Mouse (Mus musculus) natural killer cell, adult 2 months (primary cell): ENCODE results near the gene Fam131c.

Source experiments
- DNase-seq, 2 experiments: peaks; one replicate each; pipeline ENCODE4 v3.0.0; 2022; ENCODE audit warnings: low spot score in 2 of 2

The Fam131c gene

DNA sequence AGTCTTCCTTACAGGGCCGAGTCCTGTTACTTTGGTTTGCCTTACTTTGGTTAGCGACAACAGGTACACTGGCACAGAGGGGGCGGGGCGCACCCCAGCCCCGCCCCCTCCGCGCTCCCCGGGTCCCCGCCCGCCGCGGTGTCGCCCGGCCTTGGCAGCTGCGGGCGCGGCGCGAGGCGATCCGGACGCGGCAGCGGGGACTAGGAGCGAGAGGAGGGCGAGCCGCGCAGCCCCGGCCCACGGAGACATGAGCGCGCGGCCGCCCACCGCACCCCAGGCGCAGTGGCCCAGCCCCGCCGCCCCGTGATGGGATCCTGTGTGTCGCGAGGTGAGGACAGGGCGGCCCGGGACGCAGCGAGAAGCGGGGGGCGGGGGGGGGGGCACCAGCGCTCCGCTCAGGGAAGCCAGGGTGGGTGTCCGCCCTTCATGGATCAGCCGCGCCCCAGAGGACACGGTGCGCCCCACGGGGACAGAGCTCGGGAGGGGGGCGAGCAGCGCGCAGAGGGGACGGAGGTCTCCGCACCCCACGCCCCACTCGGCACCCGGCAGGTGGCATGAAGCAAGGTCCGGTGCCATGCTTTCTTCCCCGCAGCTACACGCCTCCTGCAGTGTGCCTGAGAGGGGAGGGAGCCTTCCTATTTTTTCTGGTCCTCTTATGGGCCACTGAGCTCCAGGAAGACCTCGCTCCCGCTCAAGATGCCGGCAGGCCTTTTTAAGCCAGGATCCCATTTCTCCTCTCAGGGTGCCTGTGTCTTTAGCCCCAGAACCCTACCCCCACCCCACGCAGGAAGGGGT is at the start of gene Fam131c:
TSS of gene Fam131c (plus strand) at position 224 of the 795 bp plus-strand sequence.
- no peak for DNase-seq

DNA sequence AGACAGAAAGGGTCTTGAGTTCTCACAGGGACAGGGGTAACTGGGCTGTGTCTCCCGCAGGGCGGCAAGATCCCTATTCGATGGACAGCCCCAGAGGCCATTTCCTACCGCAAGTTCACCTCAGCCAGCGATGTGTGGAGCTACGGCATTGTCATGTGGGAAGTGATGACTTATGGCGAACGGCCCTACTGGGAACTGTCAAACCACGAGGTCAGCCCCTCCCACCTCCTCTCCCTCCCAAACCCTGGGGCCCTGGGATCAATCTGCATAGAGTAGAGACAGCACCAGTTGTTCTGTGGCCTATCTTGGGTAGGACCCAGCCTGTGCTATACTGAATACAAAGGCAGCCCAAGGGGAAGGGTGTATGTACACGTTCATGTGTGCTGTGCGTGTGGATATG is 45.5 kb upstream of the Fam131c start:
- no peak for DNase-seq

DNA sequence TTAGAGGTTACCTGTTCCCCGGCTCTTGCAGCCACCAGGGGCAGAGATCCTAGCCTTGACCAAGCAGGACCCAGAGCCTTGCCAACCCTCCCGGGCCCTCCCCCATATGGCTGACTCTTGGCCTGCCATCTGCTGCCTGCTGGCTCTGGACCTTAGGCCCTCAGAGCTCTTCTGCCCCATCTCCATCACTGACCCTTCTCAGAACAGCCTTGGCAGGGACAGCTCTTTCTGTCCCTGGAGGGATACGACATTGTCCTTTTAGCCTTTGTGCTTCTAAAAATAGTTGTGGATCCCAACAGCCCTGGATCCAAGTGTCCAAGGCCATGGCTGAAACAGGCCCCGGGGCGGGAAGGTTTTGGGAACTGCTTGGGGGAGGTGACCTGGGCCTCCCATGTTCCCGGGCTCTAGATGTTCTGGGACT is 43.2 kb upstream of the Fam131c start:
- no peak for DNase-seq

DNA sequence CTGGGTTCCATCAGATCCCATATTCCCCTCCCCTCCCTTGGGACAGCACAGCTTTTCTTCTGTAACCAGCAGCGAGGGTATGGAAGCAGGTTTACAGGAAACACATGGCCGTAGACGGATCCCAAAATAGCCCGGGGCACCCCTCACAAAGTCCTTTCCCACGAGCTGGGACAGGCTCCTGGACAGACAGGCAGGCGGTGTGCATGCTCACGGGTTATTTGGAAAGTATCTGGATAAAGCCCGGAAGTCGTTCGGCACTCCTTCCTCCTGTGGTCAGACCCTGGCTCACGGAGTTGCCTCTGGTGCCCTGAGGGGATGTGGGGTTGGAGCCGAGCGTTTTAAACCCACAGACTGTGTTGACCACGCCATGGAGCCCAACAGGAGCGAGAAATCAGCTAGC is 42.4 kb upstream of the Fam131c start:
- DNase-seq, result no peak

DNA sequence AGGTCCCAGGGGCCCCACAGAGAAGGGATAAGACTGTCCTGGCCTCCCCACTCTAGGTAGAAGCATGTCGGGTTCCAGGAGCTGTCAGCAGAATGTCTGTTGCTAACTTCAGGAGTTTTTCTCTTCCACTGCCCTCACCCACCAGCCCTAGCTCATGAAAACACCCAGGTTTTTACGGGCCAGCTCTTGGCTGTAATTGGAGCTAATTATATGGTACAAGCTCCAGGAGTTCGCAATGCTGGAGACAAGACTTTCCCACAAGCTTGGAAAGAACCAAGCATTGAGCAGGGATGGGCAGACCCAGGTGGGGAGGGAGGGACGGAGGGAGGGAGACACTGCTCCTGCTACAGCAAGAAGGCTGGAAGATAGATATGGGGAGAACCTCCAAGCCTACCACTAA is 40.9 kb upstream of the Fam131c start:
- DNase-seq, result no peak

DNA sequence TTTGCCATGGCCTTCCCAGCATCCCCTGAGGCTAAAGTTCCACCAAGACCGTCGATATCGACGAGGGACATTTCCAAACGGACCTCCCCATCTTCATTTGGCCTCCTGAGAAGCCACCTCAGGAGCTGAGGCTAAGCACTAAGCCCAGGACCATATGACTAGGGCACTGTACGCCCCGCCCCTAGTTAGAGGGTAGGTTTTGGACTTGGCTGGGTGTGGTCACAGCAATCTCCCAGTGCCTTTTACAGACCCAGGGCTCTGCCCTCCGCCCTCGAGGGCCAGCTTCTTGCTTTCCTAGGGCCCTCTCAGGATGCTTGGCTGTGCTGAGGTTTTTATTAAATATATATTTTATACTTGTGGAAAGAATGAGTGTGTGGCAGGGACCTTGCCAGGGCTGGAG is 39.3 kb upstream of the Fam131c start:
- no peak for DNase-seq

DNA sequence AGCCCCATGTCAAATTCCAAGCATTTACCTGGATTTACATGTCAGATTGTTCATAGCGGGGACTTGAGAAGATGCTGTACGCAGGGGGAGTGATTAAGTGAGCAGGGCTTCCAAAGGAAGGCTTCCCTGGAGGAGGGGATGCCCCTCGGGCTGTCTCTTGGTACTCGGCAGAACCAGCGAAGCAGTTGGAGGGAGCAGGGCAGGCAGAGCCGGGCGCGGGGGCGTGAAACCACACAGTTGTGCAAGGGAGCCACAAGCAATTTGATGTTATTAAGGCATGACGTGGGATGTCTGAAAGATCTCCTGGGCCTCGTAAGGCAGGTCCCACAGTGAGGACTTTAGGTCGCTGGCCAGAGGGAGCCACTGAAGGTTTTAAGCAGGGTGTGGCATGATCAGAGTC is 38.1 kb upstream of the Fam131c start:
- DNase-seq, result no peak

DNA sequence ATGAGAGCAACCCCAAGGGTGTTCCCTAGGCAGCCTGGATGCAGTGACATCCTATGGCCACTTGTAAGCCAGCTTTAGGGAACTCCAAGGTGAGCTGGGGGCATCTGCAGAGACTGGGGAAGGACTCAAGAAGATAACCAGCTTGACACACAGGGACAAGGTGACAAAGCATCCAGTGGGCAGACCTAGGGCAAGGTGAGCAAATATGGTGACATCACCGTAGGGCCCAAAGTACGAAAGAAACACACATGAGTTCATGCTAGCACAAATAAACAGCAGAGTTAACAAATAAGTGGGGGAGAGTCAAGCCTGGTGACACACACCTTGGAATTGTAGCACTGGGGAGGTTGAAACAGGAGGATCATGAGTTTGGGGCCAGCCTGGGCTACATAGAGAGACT is 36.6 kb upstream of the Fam131c start:
- DNase-seq, result no peak

DNA sequence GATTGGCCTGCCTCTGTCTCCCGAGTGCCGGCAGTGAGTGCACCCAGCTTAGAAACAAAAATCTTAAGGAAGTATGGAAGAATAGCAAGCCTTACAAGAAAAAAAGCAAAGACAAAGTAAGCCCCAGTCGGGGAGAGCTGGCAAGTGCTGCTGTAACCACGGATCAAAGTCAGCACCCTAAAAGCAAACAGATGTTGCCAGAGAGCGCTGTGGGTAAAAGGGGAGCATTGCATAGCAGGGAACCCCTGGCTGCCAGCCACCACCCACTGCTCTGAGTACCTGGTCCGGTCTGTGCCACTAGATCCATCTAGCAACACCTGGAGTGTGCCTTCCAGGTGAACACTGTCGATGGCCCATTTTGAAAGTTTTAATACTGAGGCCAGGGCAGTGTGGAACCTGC is 35.8 kb upstream of the Fam131c start:
- DNase-seq, result no peak

DNA sequence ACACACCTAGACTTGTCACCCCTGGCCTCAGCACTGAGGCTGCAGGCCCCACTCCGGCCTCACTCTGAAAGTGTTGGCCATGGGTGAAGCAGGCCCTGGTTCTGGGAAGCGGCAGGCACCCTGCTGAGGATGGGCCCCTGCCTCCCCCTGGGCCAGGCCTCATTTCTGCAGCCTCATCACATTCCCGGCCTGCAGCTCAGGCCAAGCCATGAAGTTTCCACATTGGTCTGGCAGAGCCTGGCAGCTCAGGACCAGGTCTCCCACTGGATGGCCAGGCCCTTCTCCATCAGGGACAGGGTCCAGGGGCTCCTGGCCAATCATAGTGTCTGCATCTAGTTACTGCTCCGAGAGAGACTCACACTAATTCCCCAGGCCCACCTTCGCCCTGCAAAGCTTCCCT is 33.3 kb upstream of the Fam131c start:
- no peak for DNase-seq

DNA sequence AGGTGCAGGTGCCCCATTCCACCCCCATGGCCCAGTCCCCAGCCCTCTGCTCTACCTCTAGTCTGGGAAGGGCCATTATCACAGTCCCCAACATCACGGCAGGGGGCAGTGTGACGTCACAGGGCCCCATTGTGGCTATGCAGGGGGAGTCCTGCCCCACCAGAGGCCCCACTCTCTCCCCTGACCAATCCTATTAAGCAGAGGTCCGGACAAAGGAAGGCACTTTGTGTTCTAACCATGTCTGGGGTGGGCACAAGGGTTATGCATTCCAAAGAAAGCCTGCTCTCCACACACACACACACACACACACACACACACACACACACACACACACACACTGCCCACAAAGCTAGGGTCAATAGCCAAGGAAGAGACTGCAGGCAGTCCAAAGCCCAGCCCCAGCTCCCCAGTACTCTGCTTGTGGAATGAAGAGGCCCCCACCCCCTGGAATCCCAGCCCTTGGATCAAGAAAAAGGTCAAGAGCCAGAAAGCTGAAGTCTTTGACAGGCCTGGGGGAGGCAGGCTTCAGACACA is 32.7 kb upstream of the Fam131c start:
- no peak for DNase-seq

DNA sequence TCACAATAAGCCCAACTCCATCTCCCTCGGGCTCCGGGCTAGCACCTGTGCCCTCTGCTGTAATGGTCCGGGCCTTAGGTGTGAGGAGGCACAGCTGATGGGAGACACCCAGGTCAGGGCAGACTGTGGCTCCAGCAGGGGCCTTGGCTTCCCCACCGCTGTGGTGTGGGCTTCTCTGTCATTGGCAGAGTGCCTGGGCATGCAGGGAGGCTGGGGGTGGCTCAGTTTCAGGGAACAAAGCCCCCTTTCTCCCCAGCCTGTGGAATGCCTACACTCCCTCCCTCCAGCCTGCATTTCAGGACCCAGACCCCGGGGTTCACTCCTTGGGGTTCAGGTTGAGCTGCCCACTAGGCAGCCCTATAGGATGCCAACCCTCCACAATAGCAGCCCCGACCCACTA is 31.8 kb upstream of the Fam131c start:
- no peak for DNase-seq

DNA sequence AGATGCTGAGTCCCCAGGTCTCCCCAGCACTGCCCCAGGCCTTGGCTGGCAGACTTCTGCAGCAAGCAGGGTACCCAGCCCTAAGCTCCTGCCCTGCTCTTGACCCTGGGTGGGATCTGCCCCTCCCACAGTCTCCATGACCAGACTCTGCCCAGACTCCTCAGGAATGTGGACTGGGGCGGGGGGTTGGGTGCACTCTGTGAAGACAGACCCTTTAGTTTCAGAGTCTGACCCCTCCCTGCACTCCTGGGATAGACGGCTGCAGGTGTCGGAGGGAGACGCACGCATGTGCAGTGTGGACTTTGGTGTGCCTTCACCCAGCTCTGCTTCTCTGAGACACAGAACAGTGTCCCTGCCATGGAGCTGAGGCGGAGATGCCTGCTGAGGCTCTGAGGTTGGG is 30.0 kb upstream of the Fam131c start:
- DNase-seq, result no peak

DNA sequence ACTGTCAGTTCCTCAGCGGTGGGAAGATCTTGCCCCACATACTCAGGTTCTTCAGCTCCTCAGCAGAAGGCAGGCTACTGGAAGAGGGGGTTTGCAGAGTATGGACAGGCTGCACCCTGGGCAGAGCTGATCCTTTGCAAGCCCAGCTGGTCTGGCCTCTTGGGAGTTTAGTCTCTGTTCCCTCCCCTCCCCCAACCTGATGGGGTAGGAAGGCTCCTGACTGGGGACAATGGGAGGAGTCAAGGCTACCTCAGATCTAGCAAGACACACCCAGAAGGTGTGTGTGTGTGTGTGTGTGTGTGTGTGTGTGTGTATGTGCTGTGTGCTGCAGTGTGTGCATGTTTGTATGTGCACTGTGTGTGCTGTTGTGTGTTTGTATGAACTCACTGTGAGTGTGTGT is 29.2 kb upstream of the Fam131c start:
- DNase-seq, result no peak

DNA sequence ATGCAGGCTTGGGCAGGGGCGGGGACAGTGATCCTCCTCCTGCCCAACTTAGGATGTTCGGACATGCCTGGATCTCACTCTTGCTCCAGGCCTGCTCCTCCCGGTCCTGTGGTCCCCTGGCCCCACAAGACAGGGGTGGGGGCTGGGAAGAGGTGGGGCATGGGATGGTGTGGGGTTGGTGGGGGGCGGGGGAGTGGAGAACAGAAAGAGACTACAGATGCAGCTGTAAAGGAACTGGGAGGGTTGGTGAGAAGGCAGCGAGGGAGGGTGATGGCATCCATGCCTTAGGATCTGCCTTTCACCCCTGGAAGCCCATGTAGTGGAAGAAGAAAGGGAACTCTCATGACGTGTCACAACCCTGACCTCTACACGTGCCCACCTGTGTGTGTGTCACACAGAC is 26.5 kb upstream of the Fam131c start:
- no peak for DNase-seq

DNA sequence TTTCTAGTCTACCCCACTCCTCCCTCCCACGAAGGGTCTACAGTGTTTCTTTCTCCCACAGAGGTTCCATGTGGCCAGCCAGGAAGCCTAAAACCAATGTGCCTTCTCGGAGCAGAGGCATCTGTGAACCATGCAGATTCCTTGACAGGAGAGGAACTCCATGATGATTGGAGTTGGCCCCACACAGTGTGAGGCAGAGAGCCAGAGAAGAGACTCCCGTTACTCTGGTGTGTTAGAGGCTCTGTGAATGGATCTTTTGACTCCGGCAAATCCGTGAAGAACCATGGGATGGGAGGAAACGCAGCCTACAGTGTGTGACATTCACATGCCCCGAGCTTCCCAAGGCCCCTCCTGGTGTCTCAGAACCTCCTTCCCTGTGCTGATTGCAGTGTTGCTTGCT is 24.5 kb upstream of the Fam131c start:
- no peak for DNase-seq

DNA sequence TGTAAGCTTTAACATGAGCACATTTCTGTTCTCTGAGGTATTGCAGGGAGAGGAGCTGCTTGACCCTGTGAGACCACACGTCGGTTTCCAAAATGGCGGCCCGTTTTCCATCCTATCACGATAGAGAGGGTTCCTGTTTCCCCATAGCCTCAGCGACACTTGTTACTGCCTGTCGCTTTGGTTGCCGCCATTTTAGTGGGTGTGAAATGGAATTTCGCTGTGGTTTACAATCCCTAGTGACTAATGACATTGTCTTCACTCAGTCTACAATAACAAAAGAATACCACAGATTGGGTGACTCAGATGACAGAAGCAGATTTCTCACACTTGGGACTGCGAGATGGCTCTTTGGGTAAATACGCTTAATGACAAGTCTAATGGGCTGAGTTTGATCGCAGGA is 22.8 kb upstream of the Fam131c start:
- DNase-seq, result no peak

DNA sequence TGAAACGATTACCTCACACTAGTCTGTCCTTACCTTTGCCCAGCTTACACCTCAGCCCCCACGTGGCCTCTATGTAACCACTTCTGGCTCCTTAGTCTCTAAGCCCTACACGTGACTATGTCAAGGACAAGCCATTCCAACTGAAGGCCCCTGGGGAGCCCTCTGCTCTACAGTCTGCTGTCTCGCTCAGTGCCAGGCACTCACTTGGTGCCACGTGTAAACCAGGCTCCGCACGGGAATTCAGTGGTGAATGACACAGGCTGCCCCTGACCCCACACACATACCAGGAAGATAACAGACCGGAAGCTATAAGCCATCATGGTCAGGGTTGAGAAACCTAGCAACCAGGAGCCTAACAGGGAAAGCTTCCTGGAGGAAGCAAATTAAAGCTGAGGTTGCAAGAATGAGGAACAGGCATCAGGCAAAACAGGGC is 20.6 kb upstream of the Fam131c start:
- DNase-seq, result no peak

DNA sequence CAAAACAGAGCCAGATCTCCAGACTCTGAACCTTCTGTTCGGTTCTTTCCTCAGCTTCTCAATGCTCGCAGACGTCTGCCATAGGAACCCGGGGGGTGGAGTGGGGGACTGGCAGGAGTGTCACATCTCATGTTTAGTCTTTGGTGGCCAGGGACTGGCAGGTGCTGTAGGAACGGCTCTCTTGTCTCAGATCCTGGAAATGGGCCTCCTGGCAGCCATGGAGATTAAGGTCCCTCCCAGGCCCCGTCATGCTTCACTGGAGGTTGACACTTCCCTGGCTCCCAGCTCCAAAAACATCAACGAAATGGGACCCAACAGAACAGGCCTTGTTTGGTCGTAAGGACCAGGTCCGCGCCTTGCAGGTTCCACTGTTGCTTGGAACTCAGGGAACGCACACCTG is 19.4 kb upstream of the Fam131c start:
- no peak for DNase-seq

DNA sequence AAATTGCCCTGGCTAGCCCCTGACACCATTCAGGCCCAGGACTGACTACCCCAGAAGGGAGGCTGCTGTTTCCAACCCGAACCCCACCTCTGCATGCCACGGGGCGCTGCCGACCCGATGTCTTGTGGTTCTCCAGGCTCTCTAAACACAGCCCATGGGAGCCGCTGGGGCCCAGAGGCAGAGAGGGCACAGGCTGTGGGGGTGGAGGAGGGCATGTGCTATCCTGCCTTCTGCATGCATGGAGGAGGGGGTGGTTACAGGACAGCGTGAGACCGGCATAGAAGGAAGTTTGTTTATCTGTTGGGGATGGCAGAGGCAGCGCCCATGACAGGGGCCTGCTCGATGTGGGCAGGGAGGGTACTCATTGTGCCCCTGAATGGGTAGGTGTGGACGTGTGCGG is 18.0 kb upstream of the Fam131c start:
- no peak for DNase-seq

DNA sequence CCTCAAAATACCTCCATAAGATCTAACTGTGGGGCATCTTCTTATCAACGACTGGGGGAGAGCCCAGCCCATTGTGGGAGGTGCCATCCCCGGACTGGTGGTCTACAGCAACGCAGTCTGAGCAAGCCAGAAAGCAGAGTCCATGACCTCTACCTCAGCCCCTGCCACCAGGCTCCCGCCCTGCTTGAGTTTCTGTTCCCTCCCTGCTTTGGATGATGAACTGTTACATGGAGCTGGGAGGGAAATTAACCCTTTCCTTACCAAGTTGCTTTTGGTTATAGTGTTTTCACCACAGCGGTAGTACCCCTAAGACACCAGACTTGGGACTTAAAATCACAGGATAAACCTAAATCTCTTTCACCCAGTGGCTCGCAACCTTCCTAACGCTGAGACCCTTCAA is 16.0 kb upstream of the Fam131c start:
- no peak for DNase-seq

DNA sequence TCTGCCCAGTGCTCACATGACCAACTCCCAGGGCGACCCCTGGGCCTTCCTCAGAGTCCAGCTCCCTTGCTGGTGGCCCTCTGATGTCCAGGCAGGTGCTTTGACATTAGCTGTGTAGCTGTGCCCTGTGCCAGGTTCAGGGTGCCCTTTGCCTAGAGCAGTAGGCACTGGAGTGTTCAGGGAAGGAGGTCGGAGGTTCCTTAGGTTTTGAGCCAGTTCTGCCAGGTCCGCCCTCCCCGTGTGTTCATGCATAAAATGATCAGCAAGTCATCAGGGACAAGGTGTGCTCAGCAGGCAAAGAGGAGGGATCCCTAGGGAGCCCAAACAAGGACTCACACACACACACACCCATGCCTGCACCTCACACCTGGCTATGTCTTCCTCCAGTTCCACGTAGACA is 15.0 kb upstream of the Fam131c start:
- no peak for DNase-seq

DNA sequence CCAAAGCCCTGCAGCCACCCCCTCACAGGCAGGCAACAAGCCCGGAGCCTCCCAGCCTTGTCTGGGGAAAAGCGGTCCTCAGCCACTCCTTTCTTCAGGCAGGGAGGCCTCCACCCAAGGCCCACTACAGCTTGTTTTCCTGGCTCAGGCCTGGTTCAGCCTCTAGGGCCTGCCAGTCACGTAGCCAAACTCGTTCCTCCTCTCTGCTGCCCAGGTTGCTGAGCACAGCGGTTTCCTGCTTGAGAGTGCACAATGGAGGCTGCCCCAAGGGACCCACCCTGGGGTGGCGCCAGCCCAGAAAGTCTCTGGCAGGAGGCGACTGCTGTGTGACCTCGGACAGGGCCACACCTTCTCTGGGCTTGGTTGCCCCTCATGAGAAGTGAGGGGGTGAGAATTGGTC is 14.2 kb upstream of the Fam131c start:
- peak in 1 of 2 experiments; percentile 51 for DNase-seq

DNA sequence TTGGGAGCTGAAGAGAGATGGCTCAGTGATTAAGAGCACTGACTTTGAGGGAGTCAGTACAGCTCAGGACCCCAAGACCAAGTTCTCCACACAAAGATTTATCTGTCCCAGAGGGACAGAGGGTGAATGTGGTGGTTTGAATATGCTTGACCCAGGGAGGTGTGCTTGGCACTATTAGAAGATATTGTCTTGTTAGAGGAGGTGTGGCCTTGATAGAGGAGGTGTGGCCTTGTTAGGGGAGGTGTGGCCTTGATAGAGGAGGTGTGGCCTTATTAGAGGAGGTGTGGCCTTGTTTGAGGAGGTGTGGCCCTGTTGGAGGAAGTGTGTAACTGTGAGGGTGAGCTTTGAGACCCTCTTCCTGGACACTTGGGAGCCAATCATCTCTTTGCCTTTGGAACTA is 10.2 kb upstream of the Fam131c start:
- DNase-seq, result no peak
